In the genomic region with DNA sequence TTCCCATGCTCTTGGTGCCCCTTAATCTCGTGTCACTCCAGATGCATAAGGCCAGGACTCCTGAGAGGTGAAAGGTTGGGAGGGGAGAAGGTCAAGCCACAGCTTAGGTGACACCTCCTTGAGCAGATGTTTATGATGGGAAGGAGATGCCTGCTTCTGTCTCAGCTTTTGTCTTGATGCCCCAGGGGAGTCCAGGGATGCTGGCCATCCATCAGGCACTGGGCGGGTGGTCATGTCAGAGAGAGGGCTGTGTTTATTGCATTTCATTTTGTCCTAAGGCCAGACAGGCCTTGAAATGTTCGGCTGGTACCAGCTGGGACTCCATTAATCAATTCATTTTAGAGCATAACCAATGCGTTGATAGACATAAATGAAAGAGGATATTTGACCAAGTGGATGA, we compare ENCODE assay signal across 24 mouse cellular contexts.
DNase-seq lines count a peak whose midpoint lies in the region; ATAC-seq lines count a peak whose summit lies in the region.
"Had no signal": no experiment of that assay in that cellular context is flagged by ENCODE, and none has a peak within 500 bp of the region (broad histone marks: within the 10 kb centered on the region; RNA-seq: fewer than 3 reads in every experiment).

No protein-coding gene starts in this region.

- no peak for ATAC-seq in hindbrain, embryonic 14.5 days (ENCODE audit: low FRiP score)
- ATAC-seq in kidney, embryonic 16.5 days (ENCODE audit: low FRiP score, low TSS enrichment): no peak
- ATAC-seq: forebrain, embryonic 15.5 days; midbrain, embryonic 13.5 days had no signal

- no peaks in the 10 kb centered on the region for H3K27me3 ChIP-seq in hindbrain, embryonic 10.5 days (ENCODE audit: insufficient read depth, poor library complexity, severe bottlenecking)
- H3K27me3 ChIP-seq in hindbrain, embryonic 14.5 days (ENCODE audit: control insufficient read depth, insufficient read depth, low read length): no peaks in the 10 kb centered on the region
- no peaks in the 10 kb centered on the region for H3K27me3 ChIP-seq in kidney, embryonic 16.5 days (ENCODE audit: insufficient read depth, low read length)
- no peaks in the 10 kb centered on the region for H3K27me3 ChIP-seq in limb, embryonic 10.5 days (ENCODE audit: low read depth, poor library complexity, severe bottlenecking)
- H3K27me3 ChIP-seq: embryonic facial prominence, embryonic 12.5 days; forebrain, embryonic 15.5 days; hindbrain, embryonic 12.5 days; lung, embryonic 15.5 days; midbrain, embryonic 13.5 days had no signal

- H3K9ac ChIP-seq in hindbrain, embryonic 14.5 days: no peak overlapping the region
- H3K9ac ChIP-seq in kidney, embryonic 16.5 days (replicated peaks; ENCODE audit: low read length): no peak overlapping the region
- H3K9ac ChIP-seq: embryonic facial prominence, embryonic 12.5 days; forebrain, embryonic 15.5 days; hindbrain, embryonic 12.5 days; limb, embryonic 13.5 days; lung, embryonic 15.5 days; midbrain, embryonic 13.5 days had no signal

- H3K27ac ChIP-seq in hindbrain, embryonic 10.5 days: peak overlapping the region; percentile 54; the same call in 1 of the 2 replicates
- H3K27ac ChIP-seq in hindbrain, embryonic 14.5 days: no peak overlapping the region
- H3K27ac ChIP-seq in kidney, embryonic 16.5 days (ENCODE audit: low read length): peak overlapping the region; percentile 67
- H3K27ac ChIP-seq in limb, embryonic 10.5 days: peak overlapping the region; percentile 86
- H3K27ac ChIP-seq: forebrain, embryonic 10.5 days; forebrain, embryonic 15.5 days; hindbrain, embryonic 12.5 days; lung, embryonic 15.5 days; midbrain, embryonic 13.5 days had no signal

- H3K4me1 ChIP-seq in hindbrain, embryonic 10.5 days (replicated peaks): peaks cover 36% of the 10 kb centered on the region
- 0 out of 2 replicates have a peak, but pooled peaks cover 9% of the 10 kb centered on the region for H3K4me1 ChIP-seq in hindbrain, embryonic 14.5 days (replicated peaks; ENCODE audit: control insufficient read depth, insufficient read depth, low read length)
- H3K4me1 ChIP-seq in kidney, embryonic 16.5 days (ENCODE audit: insufficient read depth, low read length): peaks cover 23% of the 10 kb centered on the region
- peaks cover 58% of the 10 kb centered on the region for H3K4me1 ChIP-seq in limb, embryonic 10.5 days
- H3K4me1 ChIP-seq: midbrain, embryonic 13.5 days had no signal

- no peak overlapping the region for H3K4me3 ChIP-seq in hindbrain, embryonic 10.5 days
- H3K4me3 ChIP-seq in hindbrain, embryonic 14.5 days (replicated peaks; ENCODE audit: low read length): no peak overlapping the region
- H3K4me3 ChIP-seq in kidney, embryonic 16.5 days (ENCODE audit: low read length): no peak overlapping the region
- no peak overlapping the region for H3K4me3 ChIP-seq in limb, embryonic 10.5 days
- H3K4me3 ChIP-seq: embryonic facial prominence, embryonic 12.5 days; forebrain, embryonic 10.5 days; forebrain, embryonic 15.5 days; hindbrain, embryonic 12.5 days; limb, embryonic 13.5 days; lung, embryonic 15.5 days; megakaryocyte, embryonic 14.5 days; midbrain, embryonic 13.5 days had no signal

- 62% methylated on average over 4 of the region's 4 CpGs for WGBS in hindbrain, embryonic 10.5 days
- WGBS in hindbrain, embryonic 14.5 days: 40% methylated on average over 4 of the region's 4 CpGs
- 50% methylated on average over 4 of the region's 4 CpGs for WGBS in kidney, embryonic 16.5 days
- WGBS in limb, embryonic 10.5 days: 25% methylated on average over 4 of the region's 4 CpGs

- peak; percentile 36 for DNase-seq in hindbrain, embryonic 10.5 days (ENCODE audit: low spot score)
- DNase-seq in hindbrain, embryonic 14.5 days (ENCODE audit: low spot score): no peak
- DNase-seq in kidney, postnatal 14 days: no peak
- DNase-seq in embryo, embryonic 10.5 days (ENCODE audit: low spot score): peak; percentile 52
- no peak for DNase-seq in limb, embryonic 10.5 days (ENCODE audit: low spot score)
- no peak for DNase-seq in gastrocnemius, postnatal 10 days
- DNase-seq in thymus, postnatal 10 days (ENCODE audit: low spot score in 2 of 2): no peak
- DNase-seq: adrenal gland, postnatal 10 days; cerebellum, adult 9-10 months; heart, postnatal 14 days; right cerebral cortex, postnatal 25 days; thymus, adult 18-20 months; thymus, postnatal 36 days had no signal

- H3K4me2 ChIP-seq in hindbrain, embryonic 14.5 days (replicated peaks): no peak overlapping the region
- no peak overlapping the region for H3K4me2 ChIP-seq in kidney, embryonic 16.5 days (replicated peaks; ENCODE audit: low read depth, low read length)
- H3K4me2 ChIP-seq: embryonic facial prominence, embryonic 12.5 days; forebrain, embryonic 15.5 days; hindbrain, embryonic 12.5 days; liver, embryonic 11.5 days; lung, embryonic 15.5 days; midbrain, embryonic 13.5 days had no signal

- H3K36me3 ChIP-seq in hindbrain, embryonic 10.5 days: 0 out of 2 replicates have a peak, but pooled peaks cover 9% of the 10 kb centered on the region
- no peaks in the 10 kb centered on the region for H3K36me3 ChIP-seq in hindbrain, embryonic 14.5 days (replicated peaks; ENCODE audit: control insufficient read depth, insufficient read depth)
- peaks cover 12% of the 10 kb centered on the region for H3K36me3 ChIP-seq in kidney, embryonic 16.5 days (ENCODE audit: insufficient read depth, low read length)
- H3K36me3 ChIP-seq in limb, embryonic 10.5 days: peaks cover 36% of the 10 kb centered on the region
- H3K36me3 ChIP-seq: forebrain, embryonic 15.5 days; G1E; hindbrain, embryonic 12.5 days; midbrain, embryonic 13.5 days had no signal

- no peaks in the 10 kb centered on the region for H3K9me3 ChIP-seq in hindbrain, embryonic 10.5 days
- H3K9me3 ChIP-seq in hindbrain, embryonic 14.5 days (ENCODE audit: control insufficient read depth, low read length): no peaks in the 10 kb centered on the region
- no peaks in the 10 kb centered on the region for H3K9me3 ChIP-seq in kidney, embryonic 16.5 days (ENCODE audit: low read length)
- H3K9me3 ChIP-seq in limb, embryonic 10.5 days (replicated peaks): no peaks in the 10 kb centered on the region
- H3K9me3 ChIP-seq: embryonic facial prominence, embryonic 12.5 days; forebrain, embryonic 10.5 days; forebrain, embryonic 15.5 days; hindbrain, embryonic 12.5 days; limb, embryonic 13.5 days; lung, embryonic 15.5 days; midbrain, embryonic 13.5 days had no signal

Comparison
In these comparisons a context has a peak if more than half of its experiments do, and no peak if none do; other contexts are left out.
1. DNase-seq: peak in hindbrain, embryonic 10.5 days (single experiment) and embryo, embryonic 10.5 days (single experiment); none in hindbrain, embryonic 14.5 days (single experiment), kidney, postnatal 14 days (single experiment), limb, embryonic 10.5 days (single experiment), gastrocnemius, postnatal 10 days (single experiment) and thymus, postnatal 10 days (0 of 2).